Mouse (Mus musculus) kidney, embryonic 16.5 days (tissue): Measurements from ENCODE around the gene Prcp. TPM values are rescaled to one million over a fixed set of nuclear protein-coding genes. Genes with fewer than 3 reads are reported as not detected.
A peak's percentile ranks its signal among the peaks of the same experiment; 100 is the strongest.

Source experiments
- ATAC-seq: fragments of 200-750 bp; cut with Nextera tagmentation; 2 replicates; pipeline ENCODE4 v1.8.0; 2017; ENCODE audit warnings: moderate TSS enrichment; ENCODE audit not compliant: low FRiP score, low TSS enrichment
- H3K27ac ChIP-seq: fragments of 300-500 bp; sonication (generic); 2 replicates; pipeline ENCODE4 v1.5.1; 2014; ENCODE audit warnings: low read length
- H3K27me3 ChIP-seq: fragments of 300-500 bp; sonication (generic); 2 replicates; pipeline ENCODE4 v1.6.1; 2014; ENCODE audit warnings: low read length, control low read depth, mixed read lengths; ENCODE audit not compliant: insufficient read depth
- H3K36me3 ChIP-seq: fragments of 300-500 bp; sonication (generic); 2 replicates; pipeline ENCODE4 v1.6.1; 2014; ENCODE audit warnings: low read length, control low read depth, mixed read lengths; ENCODE audit not compliant: insufficient read depth
- H3K4me1 ChIP-seq: fragments of 300-500 bp; sonication (generic); 2 replicates; pipeline ENCODE4 v1.6.1; 2014; ENCODE audit warnings: low read length, control low read depth, mixed read lengths; ENCODE audit not compliant: insufficient read depth
- H3K4me2 ChIP-seq: fragments of 300-500 bp; sonication (generic); replicated peaks from 2 replicates; pipeline ENCODE4 v1.6.1; 2014; ENCODE audit warnings: low read depth, low read length
- H3K4me3 ChIP-seq: fragments of 300-500 bp; sonication (generic); 2 replicates; pipeline ENCODE4 v1.5.1; 2014; ENCODE audit warnings: mild to moderate bottlenecking, low read length
- H3K9ac ChIP-seq: fragments of 300-500 bp; sonication (generic); replicated peaks from 2 replicates; pipeline ENCODE4 v1.6.1; 2014; ENCODE audit warnings: low read length
- H3K9me3 ChIP-seq: fragments of 300-500 bp; sonication (generic); 2 replicates; pipeline ENCODE4 v1.6.1; 2016; ENCODE audit warnings: low read length, control low read depth
- WGBS: fragments of 180-500 bp; shearing (Covaris S2); extraction: QIAGEN DNeasy Blood & Tissue Kit; methylation state at CpG from one replicate; pipeline ENCODE4 v1.1.7; 2014; 5-methylcytosine and 5-hydroxymethylcytosine counted together
- polyA plus RNA-seq: library from polyadenylated mRNA; unstranded; fragments of >200 nt; fragmentation: Nextera tagmentation; extraction: Ambion mirVana; gene quantifications from 2 replicates; pipeline ENCODE4 v1.2.1, GENCODE M21; 2015

Gene Prcp
- 23.0 TPM in 2 replicates for polyA plus RNA-seq

DNA sequence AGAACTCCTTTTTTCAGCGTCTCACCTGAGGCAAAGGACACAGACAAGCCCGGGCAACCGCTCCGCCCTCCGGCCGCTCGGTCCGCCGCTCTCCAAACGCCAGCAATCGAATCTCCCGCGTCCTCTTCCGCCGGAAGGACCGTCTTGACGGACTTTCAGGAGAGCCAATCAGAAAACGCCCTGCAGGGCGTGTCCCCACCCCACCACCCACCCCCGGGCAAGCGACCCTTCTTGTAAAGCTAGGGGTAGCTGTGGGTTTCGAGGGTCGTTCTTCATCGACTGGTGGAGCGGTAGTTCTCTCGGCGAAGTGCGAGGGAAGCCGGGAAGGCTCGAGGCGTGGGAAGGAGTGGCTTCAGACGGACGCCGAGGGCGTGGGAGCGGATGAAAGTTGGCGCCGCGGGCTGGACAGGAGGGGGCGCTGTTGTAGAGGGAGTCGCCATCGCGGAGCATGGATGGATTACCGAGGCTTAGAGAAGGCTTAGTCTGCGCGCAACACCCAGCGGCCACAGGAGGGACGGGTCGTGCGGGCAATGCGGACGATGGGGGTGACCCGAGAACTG, at the start of gene Prcp, which contains the start of gene Ddias:
Gene Prcp (plus strand): TSS at position 355 of the 560 bp plus-strand sequence.
Gene Ddias (minus strand): TSS at position 132 of the 560 bp plus-strand sequence.
- peaks cover 10% of the 10 kb centered on the region for H3K4me1 ChIP-seq
- H3K27me3 ChIP-seq, result no peaks in the 10 kb centered on the region
- no peaks in the 10 kb centered on the region for H3K36me3 ChIP-seq
- WGBS, result under 1% methylated on average over 52 of the region's 53 CpGs
- peak; percentile 88 for ATAC-seq
- H3K27ac ChIP-seq, result peak within 1 kb of the TSS; percentile 99
- H3K9me3 ChIP-seq, result no peaks in the 10 kb centered on the region
- peak within 1 kb of the TSS; percentile 75 for H3K4me3 ChIP-seq
- H3K9ac ChIP-seq, result peak within 1 kb of the TSS; percentile 85
- peak within 1 kb of the TSS; percentile 58 for H3K4me2 ChIP-seq

DNA sequence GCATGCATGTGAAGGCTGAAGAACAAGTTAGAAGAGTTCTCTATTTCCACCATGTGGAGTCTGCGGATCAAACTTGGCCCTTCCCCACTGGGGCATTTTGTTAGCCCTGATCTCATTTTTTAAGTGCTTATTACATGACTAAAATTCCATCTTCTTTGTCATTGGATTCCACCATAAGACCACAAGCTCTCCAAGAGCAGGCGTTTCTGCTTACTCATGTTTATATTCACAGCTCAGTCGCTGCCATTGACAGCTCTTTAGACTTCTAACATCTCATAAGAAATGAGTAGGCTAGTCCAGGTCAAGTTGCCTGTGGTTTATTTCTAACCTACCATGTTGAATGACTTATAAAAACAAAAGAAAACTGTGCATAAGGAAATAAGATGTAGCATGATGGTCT, 48.0 kb upstream of the Prcp start:
- Histone ChIP-seq H3K36me3 (no peaks in the 10 kb centered on the region), H3K4me2 (no peak overlapping the region), H3K4me1 (no peaks in the 10 kb centered on the region), H3K9ac (no peak overlapping the region), H3K27ac (no peak overlapping the region), H3K27me3 (no peaks in the 10 kb centered on the region), H3K4me3 (no peak overlapping the region), H3K9me3 (no peaks in the 10 kb centered on the region)
- 81% methylated on average over 3 of the region's 3 CpGs for WGBS
- no peak for ATAC-seq

DNA sequence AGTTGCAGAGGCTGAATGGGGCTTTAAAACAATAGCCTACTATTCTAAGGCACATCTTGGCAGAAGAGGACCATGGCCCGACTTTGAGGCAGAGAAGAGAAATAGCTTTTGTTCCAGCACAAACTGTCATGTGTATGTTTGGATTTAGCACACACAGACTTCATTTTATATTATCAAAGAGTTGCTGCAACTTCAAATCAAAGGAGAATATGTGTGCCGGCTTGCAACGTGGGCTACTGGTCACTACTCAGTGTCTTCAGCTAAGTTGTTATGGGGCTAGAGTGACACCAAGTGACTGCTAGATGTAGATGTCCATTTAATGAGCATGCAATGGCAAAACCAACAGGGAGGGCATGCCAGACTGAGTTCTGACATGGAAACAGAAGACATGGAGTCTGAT, 46.3 kb upstream of the Prcp start:
- Histone ChIP-seq H3K9ac (no peak overlapping the region), H3K4me2 (no peak overlapping the region), H3K36me3 (no peaks in the 10 kb centered on the region), H3K9me3 (no peaks in the 10 kb centered on the region), H3K27ac (no peak overlapping the region), H3K4me3 (no peak overlapping the region), H3K4me1 (no peaks in the 10 kb centered on the region), H3K27me3 (no peaks in the 10 kb centered on the region)
- ATAC-seq, result peak; percentile 57; the same call in 1 of the 2 replicates
- 63% methylated on average over 3 of the region's 3 CpGs for WGBS

DNA sequence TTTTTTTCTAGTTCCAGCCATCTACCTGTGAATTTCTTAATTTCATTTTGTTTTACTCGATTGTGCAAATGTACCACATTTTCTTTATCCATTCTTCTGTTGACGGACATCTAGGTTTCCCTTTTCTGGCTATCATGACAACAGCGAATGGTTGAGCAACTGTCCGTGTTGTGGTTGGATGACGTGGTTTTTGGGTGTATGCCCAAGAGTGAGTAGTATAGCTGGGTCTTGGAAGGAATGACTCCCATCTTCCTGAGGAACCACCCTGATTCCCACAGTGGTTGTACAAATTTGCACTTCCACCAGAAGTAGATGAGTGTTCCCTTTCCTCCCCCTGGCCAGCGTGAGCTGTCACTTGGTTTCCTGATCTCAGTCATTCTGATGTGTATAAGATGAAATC, 41.9 kb upstream of the Prcp start:
- Histone ChIP-seq H3K9ac (no peak overlapping the region), H3K9me3 (no peaks in the 10 kb centered on the region), H3K4me2 (no peak overlapping the region), H3K4me1 (no peaks in the 10 kb centered on the region), H3K27ac (no peak overlapping the region), H3K36me3 (no peaks in the 10 kb centered on the region), H3K4me3 (no peak overlapping the region), H3K27me3 (no peaks in the 10 kb centered on the region)
- 94% methylated on average over 6 of the region's 6 CpGs for WGBS
- ATAC-seq, result no peak

DNA sequence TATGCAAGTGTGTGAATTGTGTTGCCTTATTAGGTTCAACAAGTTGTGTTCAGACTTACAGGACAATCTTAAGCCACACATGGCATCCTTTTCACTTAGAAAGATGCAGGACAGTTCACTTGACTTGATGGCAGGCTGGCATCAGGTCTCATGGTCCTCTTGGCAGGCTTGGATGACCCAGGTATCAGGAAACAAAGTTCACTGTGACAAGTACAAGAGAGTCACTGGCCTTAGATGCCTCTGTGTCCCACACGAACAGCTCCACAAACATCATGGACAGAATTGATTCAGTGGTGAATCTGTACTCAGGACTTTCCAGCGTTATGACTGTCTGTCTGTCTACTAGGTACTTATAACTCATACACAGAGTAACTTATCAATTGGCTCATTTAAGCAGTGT, 39.9 kb upstream of the Prcp start:
- H3K9ac ChIP-seq, result no peak overlapping the region
- no peak for ATAC-seq
- no peak overlapping the region for H3K4me2 ChIP-seq
- no peaks in the 10 kb centered on the region for H3K27me3 ChIP-seq
- H3K27ac ChIP-seq, result no peak overlapping the region
- no peaks in the 10 kb centered on the region for H3K4me1 ChIP-seq
- no peak overlapping the region for H3K4me3 ChIP-seq
- WGBS, result 85% methylated on average over 2 of the region's 2 CpGs
- no peaks in the 10 kb centered on the region for H3K36me3 ChIP-seq
- no peaks in the 10 kb centered on the region for H3K9me3 ChIP-seq

DNA sequence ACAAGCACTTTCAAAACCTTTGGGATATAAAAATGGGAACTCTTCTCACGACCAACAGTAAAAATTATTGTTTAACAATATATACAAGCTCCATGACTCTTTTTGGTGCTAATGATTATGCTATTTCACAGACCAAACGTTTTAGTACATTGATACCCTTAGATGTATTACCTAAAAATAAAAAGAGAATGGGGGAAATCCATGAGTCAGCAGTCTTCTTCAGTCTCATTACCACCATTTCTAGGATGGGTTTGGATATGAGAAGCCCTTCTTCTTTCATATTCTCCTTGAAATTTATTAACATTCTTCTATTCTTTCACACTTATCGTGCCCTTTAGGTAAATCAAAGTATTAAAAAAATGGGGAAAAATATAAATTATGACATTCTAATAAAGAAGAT, 37.8 kb upstream of the Prcp start:
- Histone ChIP-seq H3K9me3 (no peaks in the 10 kb centered on the region), H3K36me3 (no peaks in the 10 kb centered on the region), H3K9ac (no peak overlapping the region), H3K27me3 (no peaks in the 10 kb centered on the region), H3K27ac (no peak overlapping the region), H3K4me1 (no peaks in the 10 kb centered on the region), H3K4me3 (no peak overlapping the region), H3K4me2 (no peak overlapping the region)
- no peak for ATAC-seq
- 90% methylated on average over 3 of the region's 3 CpGs for WGBS

DNA sequence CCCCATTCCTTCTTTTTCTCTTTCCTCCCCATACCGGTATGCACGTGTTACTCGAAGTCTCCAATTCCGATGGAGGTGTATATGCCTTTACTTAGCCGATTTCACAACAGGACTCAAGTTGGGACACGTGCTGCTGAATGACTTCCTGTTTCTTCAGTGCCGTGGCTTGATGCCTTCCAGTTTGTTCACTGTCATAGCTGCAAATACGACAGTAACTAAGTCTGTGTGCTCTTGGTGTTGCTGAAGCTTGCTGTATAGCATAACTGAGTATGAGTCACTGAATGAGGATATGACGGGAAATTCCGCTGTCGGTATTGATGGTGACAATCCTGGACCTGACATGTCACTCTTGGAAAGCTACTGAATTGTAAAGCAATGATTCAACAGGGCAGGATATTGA, 37.0 kb upstream of the Prcp start:
- Histone ChIP-seq H3K27ac (no peak overlapping the region), H3K27me3 (no peaks in the 10 kb centered on the region), H3K4me1 (no peaks in the 10 kb centered on the region), H3K9ac (no peak overlapping the region), H3K36me3 (no peaks in the 10 kb centered on the region), H3K4me2 (no peak overlapping the region), H3K4me3 (no peak overlapping the region), H3K9me3 (no peaks in the 10 kb centered on the region)
- ATAC-seq, result no peak
- WGBS, result 75% methylated on average over 11 of the region's 11 CpGs

DNA sequence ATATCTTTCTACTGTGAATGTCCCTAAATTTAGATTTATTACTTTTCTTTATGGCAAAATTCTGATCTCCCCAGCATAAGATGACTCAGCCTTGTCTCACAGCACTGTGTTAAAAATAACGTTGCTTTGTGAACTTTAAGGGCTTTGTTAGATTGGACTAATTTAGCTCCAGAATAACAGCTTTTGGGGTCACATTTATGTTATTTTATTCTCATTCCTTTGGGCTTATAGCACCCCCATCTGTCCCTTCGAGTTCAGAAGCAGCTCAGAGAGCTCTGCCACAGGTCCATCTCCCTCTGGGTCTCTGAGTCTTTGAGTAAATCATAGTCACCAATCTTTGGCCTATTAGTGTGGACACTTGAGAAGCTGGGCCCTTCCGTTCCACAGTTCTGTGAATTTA, 36.4 kb upstream of the Prcp start:
- no peaks in the 10 kb centered on the region for H3K9me3 ChIP-seq
- H3K4me3 ChIP-seq, result no peak overlapping the region
- WGBS, result 46% methylated on average over 3 of the region's 3 CpGs
- H3K27ac ChIP-seq, result no peak overlapping the region
- H3K4me1 ChIP-seq, result no peaks in the 10 kb centered on the region
- no peaks in the 10 kb centered on the region for H3K36me3 ChIP-seq
- H3K9ac ChIP-seq, result no peak overlapping the region
- ATAC-seq, result no peak
- no peaks in the 10 kb centered on the region for H3K27me3 ChIP-seq
- H3K4me2 ChIP-seq, result no peak overlapping the region

DNA sequence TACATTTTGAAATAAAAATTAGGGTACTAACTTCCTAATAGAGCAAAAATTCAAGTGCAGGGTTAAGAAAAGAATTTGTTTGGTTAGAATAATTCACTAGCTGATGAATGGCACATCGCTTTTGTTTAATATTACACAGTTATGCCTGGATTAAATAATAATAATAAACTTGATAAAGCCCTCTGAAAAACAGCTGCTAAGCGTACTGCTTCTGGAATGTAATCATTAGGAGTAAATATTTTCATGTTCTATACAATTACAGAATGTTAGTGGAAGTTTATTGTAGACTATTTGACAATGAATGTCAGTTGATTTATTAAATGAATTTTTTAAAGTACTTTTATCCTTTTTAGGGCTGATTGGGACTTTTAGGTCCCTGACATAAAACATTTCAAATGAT, 32.0 kb upstream of the Prcp start:
- no peak overlapping the region for H3K4me3 ChIP-seq
- no peaks in the 10 kb centered on the region for H3K36me3 ChIP-seq
- no peak overlapping the region for H3K4me2 ChIP-seq
- no peaks in the 10 kb centered on the region for H3K27me3 ChIP-seq
- H3K9me3 ChIP-seq, result no peaks in the 10 kb centered on the region
- WGBS, result 79% methylated on average over 2 of the region's 2 CpGs
- no peak overlapping the region for H3K9ac ChIP-seq
- H3K4me1 ChIP-seq, result no peaks in the 10 kb centered on the region
- H3K27ac ChIP-seq, result no peak overlapping the region
- no peak for ATAC-seq

DNA sequence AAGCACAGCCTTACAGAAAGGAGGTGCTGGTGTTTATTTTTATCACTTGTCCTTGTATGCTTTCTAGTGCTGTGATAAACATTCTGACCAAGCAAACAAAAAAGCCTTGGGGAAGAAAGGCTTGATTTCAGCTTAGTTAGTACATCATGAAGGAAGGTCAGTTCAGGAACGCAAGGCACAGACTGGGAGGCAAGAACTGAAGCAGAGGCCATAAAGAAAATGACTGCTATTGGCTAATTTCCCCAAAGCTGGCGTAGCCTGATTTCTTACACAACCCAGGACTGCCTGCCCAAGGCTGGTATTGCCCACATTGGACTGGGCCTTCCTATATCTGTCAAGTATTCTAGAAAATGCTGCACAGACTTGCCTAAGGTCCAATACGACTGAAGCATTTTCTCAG, 26.0 kb upstream of the Prcp start:
- Histone ChIP-seq H3K4me3 (no peak overlapping the region), H3K27me3 (no peaks in the 10 kb centered on the region), H3K9me3 (no peaks in the 10 kb centered on the region), H3K4me2 (no peak overlapping the region), H3K36me3 (no peaks in the 10 kb centered on the region), H3K27ac (no peak overlapping the region), H3K9ac (no peak overlapping the region), H3K4me1 (no peaks in the 10 kb centered on the region)
- ATAC-seq, result no peak
- 74% methylated on average over 3 of the region's 3 CpGs for WGBS
